Mouse (Mus musculus): ENCODE data around the gene Pygb. TPM values are rescaled to one million over a fixed set of nuclear protein-coding genes. Genes with fewer than 3 reads are reported as not detected.

Pygb gene
- total RNA-seq, 1 experiment from 2014 or later: 41.7 TPM

DNA sequence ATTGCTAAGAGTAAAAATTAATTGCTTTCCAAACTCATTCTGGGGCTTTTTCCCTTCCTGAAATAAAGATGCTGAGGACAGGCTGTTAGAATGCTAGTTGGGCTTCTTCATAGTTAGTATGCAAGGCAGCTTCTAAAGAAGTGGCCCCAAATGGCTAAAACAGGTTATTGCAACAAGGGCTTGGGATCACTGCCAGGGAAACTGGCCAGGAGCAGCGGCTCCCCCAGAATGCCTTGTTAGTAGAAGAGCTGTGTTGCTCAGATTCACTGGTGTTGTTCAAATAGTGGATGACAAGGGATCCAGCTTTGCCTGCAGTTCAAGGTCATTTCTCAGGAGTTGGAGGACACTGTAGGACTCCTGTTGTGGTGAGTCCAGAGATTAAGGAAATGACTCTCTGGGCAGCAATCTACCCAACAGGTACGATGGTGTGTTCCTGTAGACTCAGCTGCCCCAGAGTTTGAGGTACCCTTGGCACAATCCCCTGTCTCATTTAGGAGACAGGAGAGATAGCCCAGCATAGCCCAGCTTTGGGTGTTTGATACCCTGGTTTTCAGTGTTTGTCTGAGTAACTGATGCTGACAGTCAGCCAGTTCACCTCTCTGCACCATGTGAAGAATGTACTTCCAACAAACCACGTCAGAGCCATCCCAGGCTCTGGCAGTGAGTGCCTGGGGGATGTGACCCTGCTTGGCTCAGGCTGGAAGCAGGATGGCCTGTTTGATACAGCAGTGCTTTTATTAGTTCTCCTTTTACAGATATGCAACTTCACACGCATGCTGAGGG lies 2.4 kb downstream of the Pygb start:
- peak; percentile 90 for DNase-seq

DNA sequence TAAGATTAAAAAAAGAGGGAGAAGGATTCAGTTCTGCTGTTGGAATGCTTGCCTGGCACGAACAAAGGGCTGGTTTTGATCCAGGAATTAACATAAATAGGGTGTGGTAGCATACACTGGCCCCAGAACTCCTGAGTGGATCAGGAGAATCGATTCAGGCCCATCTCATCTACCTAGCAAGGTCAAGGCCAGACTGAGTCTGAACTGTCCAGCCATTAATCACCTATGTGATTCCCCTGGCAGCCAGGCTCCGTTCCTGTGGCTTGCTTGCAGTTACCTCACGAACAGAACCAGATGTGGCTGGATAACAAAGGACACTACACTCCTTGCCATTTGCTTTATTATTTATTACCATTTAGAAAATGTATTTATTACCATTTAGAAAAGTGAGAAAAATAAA lies 6.8 kb downstream of the Pygb start:
- DNase-seq: no peak

DNA sequence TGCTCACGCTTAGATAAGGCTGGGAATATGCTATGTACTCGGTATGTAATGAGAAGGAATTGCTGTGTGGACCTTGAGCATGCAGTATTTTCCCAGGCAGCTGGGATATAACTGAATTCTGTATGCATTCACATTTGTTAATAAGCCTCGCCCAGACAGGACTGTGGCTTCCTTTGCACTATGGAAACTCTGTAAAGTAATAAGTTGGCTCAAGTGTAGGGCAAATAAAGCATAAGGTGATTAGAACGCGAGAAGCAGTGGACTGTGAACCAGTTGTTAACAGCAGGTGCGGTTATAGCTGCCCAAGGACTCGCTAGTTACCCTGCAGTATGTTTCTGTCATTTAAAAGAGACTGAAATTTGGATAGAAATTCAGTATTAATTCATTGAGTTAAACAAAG lies 11.5 kb downstream of the Pygb start:
- DNase-seq: no peak

- no peak for DNase-seq
These were observed 14.1 kb downstream of the Pygb start for GRCm38 (mm10) chr2:150800616-150801015.

- DNase-seq: peak; percentile 47
These were observed 16.5 kb downstream of the Pygb start for GRCm38 (mm10) chr2:150803035-150803434.

DNA sequence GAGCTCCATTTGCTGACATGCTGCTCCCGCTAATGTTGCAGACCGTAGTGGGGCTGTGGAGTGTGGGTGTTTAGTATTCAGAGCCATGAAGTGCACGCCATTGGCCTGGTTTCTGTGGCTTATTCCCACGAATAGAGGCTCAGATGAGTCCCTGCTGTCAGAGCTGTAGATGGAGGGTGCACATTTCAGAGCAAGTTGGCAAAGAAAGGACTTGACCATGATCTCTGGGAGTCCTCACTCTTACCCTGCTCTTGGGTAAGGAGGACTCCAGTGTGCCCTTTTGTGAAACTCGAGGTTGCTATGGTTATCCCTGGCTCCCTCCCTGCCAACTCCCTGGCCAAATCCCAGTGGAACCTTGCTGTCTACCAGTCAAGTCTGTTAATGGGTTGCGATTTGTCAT lies 21.8 kb downstream of the Pygb start:
- DNase-seq: peak; percentile 57

DNA sequence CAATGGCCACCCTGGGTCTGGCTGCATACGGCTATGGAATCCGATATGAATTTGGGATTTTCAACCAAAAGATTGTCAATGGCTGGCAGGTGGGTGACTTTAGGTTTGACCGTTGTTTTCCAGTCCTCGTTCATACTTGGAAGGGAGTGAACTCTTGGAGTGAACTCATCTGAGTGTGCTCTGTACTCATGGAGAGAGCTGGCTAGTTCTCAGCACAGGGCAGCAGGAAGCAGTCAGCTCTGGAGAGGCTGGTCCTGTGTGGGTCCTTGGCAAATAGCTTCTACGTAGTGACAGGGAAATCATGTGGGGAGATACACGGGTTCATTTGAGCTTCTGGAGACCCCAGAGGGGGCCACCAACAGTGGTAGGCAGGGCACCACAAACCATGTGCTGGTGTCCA lies 22.3 kb downstream of the Pygb start:
- no peak for DNase-seq

DNA sequence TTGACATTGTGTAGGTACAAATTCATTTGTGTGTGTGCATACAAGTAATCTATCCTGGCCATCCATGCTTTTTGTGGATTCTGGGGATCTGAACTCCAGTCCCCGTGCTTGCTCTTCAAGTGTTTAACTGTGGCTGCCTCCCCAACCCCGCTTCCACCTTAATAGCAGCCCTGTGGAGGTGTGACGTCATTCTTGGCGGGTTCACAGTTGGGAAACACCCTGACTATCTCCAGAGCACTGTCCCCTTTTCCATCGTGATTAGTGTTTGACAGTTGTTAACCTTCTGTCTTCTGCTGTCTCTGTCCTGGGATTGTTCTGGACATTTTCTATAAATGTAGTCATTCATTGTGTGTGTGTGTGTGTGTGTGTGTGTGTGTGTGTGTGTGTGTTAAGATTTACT lies 24.1 kb downstream of the Pygb start:
- DNase-seq: peak; percentile 46

GRCm38 (mm10) chr2:150812816-150813215 lies 26.3 kb downstream of the Pygb start:
- no peak for DNase-seq

DNA sequence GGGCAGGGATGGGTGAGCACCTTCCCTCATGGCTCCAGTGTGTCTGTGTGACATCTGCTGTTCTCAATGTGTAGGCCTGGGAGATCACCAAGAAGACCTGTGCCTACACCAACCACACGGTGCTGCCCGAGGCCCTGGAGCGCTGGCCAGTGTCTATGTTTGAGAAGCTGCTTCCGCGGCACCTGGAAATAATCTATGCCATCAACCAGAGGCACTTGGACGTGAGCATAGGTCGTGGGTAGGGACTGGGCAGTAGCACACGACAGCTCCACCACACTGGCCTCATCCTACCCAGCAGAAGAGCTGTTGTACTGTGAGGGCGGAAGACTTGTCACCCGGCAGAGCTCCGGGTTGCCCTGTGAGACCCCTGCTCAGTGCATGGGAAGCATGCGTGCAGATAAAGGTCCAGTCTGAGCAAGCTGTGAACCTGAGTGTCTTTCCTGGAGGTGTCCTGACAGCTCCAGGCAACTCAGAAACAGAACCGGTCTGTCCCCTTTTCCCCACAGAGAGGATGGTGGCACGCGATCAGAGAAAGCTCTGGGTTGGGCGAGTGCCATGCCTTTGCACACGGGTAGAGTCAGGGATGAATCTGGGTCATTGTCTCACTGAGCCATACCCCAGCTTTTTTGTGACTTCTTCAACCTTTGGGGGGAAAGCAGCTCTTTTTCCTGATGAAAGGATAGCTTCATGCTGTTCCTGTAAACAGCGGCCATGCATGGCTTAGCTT lies 30.3 kb downstream of the Pygb start:
- DNase-seq: peak; percentile 72

DNA sequence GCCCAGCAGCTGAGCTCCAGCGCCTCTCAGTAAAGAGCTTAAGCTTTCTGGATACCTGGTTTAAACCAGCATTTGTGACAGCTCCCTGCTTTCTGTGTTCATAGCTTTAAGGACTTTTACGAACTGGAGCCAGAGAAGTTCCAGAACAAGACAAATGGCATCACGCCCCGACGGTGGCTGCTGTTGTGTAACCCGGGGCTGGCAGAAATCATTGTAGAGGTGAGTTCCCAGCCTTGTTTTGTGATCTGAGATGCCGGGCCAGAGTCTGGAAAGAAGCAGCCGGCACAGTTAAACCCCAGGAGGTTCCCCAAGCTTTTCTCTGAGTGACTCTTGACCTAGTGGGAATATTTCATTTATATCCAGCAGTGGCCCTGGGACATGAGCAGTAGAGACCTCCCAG lies 32.2 kb downstream of the Pygb start:
- DNase-seq: peak; percentile 63

- DNase-seq: no peak
These were observed 34.2 kb downstream of the Pygb start for GRCm38 (mm10) chr2:150820720-150821119.

- peak; percentile 29 for DNase-seq
These were observed 36.5 kb downstream of the Pygb start for GRCm38 (mm10) chr2:150822987-150823386.

- peak; percentile 80 for DNase-seq
These were observed 39.9 kb downstream of the Pygb start for GRCm38 (mm10) chr2:150826426-150826825.

DNA sequence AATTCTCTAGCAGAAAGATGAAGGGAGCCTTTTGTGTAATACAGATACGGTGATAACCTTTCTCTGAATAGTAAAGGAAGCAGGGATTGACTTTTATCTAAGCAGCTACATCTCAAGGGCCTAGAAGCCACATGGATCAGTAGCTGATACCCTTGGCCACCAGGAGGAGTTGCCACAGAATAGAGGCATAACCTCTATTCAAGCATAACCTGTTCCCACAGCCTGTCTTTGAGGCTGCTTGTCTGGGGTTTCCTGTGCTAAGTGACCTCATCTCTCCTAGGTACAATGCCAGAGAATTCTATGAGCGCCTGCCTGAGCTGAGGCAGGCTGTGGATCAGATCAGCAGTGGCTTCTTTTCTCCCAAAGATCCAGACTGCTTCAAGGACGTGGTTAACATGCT lies 41.6 kb downstream of the Pygb start:
- DNase-seq: no peak

DNA sequence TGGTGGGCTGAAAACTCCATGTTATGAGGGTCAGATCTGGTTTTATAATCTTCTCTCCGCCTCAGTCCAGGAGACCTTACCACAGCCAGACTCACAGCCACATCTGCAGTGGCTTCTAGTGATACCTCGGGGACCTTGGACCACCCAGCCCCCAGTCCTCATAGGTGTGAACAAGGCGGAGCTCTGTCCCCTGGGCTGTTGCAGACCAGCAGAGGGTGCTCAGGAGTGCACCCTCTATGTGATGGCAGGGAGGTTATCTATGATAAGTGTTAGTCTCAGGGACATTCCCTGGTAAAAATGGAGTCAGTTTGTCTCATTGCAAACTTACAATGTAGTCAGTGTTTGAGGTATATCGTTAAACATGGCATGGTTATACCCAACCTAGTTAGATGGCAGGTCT lies 42.1 kb downstream of the Pygb start:
- no peak for DNase-seq

GRCm38 (mm10) chr2:150830011-150830410 lies 43.5 kb downstream of the Pygb start:
- no peak for DNase-seq

- DNase-seq: no peak
These were observed 44.4 kb downstream of the Pygb start for GRCm38 (mm10) chr2:150830911-150831441.

DNA sequence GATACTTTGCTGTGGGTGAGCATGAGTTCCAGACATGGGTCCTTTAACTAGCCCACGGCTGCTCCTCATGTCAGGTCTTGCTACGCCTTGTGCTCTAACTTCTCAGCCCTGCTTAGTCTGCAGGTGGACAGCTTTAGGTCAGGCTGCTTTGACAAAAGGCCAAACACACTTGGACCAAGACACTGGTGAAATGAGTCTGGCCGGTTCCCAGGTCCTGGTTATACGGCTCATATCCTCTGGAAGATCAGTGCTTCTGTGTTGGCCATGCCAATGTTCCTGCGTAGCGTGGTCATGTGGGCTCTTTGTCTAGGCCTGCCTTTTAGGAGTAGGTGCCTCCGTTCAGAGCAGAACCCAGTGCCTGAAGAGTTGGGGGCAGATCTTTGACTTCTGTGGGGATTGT lies 45.5 kb downstream of the Pygb start:
- DNase-seq: no peak

DNA sequence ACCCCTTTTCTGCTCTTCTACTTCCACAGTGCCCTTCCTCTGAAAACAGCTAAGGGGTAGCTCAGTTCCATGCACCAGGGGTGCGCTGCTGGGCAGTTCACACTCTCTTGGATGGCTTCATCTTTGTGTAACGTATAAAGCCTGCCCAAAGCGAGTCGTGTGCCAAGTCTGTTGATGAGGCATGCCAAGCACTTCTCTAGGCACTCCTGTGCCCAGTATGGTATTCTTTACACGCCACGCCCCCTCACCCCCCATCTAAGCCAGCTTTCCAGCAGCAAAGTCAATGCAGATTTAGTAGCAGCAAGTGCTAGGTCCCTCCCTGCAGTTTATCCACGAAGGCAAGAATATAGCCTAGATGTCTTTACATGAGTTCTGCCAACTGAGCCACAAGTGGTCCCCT lies 48.1 kb downstream of the Pygb start:
- no peak for DNase-seq

DNA sequence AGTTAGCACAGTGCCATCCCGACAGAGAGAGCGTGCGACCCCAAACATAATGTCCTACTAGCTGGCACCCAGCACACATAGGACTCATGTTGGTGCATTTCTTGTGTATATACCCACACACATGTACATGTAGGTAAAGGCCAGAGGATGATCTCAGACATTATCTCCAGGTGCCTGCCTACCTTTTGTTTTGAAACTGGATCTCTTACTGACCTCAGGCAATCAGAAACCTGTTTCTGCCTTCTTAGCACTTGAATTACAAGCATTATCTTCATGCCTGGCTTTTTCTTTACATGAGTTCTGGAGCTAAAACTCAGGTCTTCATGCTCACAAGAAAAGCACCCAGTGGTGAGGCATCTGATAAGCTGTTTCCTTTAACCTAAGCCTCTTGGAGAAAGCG lies 49.4 kb downstream of the Pygb start:
- no peak for DNase-seq

- no peak for DNase-seq
These were observed 50.4 kb downstream of the Pygb start for GRCm38 (mm10) chr2:150836906-150837305.

- no peak for DNase-seq
These were observed 51.2 kb downstream of the Pygb start for GRCm38 (mm10) chr2:150837781-150838180.

All from adrenal gland, postnatal 14 days (tissue).